Mouse (Mus musculus): ENCODE measurements around the gene D17Wsu92e.

D17Wsu92e gene

GRCm38 (mm10) chr17:27790976-27791375 lies 29.5 kb downstream of the D17Wsu92e start:
- DNase-seq (ENCODE audit: low spot score in 2 of 2) = no peak

- no peak for DNase-seq (ENCODE audit: low spot score in 2 of 2)
Measured at GRCm38 (mm10) chr17:27790015-27790414, 30.4 kb downstream of the D17Wsu92e start.

- DNase-seq (ENCODE audit: low spot score in 2 of 2) = no peak
Measured at GRCm38 (mm10) chr17:27788456-27789172, 31.8 kb downstream of the D17Wsu92e start.

GRCm38 (mm10) chr17:27783567-27783966 lies 36.9 kb downstream of the D17Wsu92e start:
- DNase-seq (ENCODE audit: low spot score in 2 of 2) = no peak

DNA sequence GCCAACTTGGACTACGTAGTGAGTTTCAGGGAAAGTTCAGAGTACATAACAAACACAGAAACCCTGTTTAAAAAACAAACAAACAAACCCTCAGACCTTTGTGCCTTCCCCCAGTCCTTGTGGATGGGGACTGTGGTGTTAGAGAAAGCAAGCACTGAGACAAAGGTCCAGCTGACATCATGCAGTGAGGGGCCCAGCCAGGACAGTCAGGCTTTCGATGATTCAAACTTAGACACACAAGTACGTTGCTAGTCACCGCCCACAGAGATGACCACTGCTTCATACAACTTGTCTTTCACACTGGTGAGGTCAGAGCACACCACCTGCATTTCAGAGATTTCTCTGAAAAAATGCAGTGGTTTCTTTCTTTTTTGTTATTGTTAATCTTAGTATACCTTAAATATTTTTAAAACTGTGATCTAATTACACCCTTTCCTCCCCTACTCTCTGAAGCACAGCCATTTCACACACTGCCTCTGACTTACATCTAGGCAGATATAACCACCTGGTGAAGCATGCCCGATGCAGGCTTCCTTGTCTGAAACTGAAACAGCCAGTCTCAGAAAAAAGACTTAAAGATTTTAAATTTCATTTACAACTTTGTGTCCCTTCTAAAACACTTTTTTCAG lies 39.3 kb downstream of the D17Wsu92e start:
- DNase-seq (ENCODE audit: low spot score in 2 of 2) = no peak

DNA sequence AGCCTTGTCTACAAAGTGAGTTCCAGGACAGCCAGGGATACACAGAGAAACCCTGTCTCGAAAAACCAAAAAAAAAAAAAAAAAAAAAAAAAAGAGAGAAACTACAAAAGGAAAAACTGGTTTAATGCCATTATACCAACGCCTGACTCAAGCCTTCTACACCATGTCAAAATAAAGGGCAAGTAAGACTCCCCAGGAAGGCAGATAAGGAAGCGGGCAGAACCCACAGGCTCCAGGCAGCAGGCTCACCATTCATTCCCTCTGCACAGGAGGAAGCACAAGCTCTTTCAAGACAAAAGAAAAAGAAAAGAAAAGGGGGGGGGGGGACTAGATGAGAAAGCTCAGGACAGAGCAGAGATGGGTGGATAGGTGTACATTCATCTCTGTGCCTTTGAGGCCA lies 40.7 kb downstream of the D17Wsu92e start:
- no peak for DNase-seq (ENCODE audit: low spot score in 2 of 2)

DNA sequence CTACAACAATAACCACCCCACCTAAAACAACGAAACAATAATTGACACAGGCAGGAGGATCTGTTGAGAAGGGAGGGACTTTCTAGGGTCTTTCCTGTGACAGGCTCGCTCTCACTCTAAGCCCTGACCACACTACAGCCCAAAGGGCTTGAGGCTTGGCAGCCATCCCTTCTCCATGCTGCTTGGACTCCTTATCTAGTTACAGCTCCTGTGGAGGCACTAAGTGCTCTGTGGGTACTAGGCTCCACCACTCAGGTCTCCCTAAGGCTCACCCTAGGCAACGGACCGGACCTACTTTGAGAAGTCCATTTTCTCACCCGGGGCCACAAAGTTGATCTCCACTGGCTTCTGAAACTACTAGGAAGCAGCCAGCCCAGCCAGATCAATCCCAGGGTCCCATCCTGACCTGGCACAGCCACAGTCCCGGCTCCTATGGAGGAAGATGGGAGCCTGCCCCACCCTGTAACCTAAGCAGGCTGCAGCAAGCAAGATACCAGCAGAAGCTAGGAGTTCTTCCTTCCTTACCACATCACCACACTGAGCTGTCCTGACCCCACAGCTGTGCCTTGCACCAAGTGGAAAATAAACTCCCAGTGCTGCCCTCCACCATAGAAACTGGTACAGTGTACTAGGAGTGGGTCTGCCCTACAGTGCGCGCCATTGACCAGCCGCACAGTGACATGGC lies 41.6 kb downstream of the D17Wsu92e start:
- DNase-seq (ENCODE audit: low spot score in 2 of 2) = no peak

DNA sequence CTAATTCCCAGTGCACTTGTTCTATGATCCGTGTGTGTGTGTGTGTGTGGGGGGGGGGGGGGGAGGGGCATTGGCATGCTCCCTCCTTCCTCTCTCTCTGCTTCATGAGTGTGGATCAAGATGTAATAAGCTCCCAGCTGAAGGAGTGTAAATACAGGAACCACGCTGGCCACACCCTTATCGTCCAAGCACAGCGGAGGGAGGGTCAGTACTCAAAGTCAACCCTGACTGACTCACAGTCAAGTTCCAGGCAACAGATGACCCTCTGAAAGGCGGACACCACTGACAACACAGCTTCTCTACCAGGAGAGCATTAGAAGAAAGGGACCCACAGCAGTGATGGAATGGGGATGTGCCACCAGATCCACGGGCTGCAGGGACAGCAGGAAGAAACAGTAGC lies 42.6 kb downstream of the D17Wsu92e start:
- no peak for DNase-seq (ENCODE audit: low spot score in 2 of 2)

- DNase-seq (ENCODE audit: low spot score in 2 of 2) = no peak
Measured at GRCm38 (mm10) chr17:27774198-27774597, 46.2 kb downstream of the D17Wsu92e start.

DNA sequence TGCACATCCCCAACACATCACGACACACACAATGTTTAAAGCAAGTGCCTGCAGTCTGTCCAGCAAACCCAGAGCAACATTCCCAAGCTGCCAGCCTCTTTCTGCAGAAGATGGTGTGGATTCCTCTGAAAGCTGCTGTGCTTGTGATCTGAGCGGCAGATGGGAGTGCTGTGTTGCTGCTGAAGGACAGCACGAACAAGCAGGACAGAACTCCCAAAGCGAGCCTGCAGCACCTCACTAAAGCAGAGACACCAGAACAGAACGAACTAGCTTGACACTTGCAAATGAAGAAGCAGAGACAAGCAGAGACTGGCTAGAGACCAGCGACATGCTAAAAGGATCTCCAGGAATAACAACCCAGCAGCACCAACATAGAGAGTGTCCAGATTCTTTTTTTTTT lies 48.8 kb downstream of the D17Wsu92e start:
- no peak for DNase-seq (ENCODE audit: low spot score in 2 of 2)

DNA sequence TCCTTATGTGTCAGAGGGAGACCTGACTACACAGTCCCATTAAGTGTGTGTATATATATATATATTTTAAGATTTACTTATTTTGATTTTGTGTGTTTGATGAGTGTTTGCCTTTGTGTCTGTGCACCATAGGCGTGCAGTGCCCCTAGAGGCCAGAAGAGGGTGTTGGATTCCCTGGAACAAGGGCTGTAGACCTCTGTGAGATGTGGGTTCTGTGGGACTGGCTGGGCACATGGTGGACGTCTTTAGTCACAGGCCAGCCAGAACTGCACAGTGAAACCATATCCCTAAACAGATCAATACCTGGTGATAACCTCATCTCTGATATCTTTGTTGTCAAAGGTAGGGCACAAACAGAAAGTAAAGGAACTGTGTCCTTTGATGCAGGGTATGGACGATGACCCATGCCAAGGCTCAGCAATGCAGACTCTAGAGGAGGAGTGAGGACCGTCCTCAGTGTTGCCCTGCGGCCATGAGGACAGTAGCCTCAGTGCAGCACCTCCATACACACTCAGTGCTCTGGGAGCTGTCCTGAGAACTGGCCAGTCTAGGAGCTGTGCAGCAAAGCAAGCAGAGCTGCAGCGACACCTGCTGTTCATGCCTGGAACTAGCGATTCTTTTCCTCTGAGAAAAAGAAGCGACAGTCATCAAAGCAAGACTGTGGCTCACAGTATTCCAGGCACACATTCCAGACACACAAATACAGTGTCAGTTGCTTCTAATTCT lies 51.5 kb downstream of the D17Wsu92e start:
- peak; percentile 30 to 52 for DNase-seq (ENCODE audit: low spot score in 2 of 2)

- DNase-seq (ENCODE audit: low spot score in 2 of 2) = no peak
Measured at GRCm38 (mm10) chr17:27767543-27767942, 52.9 kb downstream of the D17Wsu92e start.

DNA sequence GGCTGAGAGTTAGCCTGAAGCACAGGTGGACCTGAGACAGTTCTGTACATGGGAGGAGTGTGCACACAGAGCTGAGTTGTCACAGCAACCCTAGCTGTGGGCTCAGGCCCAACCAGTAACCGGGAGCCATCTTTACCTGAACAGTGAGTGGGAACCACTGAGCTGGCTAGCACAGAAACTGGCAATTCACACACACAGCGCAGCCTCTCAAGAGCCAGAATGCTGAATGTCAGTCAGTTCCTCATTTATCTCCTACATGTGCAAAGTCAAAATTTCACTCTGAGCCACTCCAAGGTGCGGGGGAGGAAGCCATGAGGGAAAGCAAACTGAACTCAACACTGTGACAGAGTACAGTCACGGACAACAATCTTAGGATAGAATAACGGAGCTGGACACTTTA lies 53.3 kb downstream of the D17Wsu92e start:
- DNase-seq (ENCODE audit: low spot score in 2 of 2) = no peak

- no peak for DNase-seq (ENCODE audit: low spot score in 2 of 2)
Measured at GRCm38 (mm10) chr17:27765066-27765465, 55.4 kb downstream of the D17Wsu92e start.

DNA sequence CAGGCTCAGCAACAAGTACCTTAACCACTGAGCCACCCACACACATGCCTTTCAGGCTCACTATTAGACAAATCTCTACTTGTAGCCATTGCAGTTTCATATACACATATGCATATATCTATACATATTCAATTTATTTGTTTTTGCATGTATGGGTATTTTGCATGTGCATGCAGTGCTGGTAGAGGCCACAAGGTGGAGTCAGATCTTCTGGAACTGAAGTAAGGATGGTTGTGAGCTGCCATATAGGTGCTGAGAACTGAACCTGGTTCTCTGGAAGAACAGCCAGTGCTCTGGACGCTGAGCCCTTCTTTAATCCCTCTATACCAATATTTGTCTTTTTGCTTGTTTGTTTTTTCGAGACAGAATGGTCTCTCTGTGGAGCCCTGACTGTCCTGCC lies 56.0 kb downstream of the D17Wsu92e start:
- DNase-seq (ENCODE audit: low spot score in 2 of 2) = no peak

DNA sequence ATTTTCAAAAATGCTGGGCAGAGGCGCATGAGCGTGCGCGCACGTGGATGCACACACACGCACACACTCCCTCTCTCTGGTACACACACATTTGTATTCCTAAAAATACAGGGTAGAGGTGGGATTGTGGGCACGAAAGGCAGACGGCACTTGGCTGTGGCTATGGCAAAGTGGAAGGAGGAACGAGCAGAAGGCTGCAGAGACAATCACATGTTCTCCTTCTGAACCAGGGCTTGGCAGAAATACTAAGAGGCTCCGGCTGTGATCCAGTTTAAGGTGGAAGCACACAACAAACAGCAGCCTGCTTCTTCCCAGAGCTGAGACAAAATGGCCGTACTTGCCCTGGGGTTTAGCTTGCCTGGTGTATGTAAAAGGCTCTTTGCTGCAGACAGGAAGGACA lies 57.6 kb downstream of the D17Wsu92e start:
- DNase-seq (ENCODE audit: low spot score in 2 of 2) = no peak

GRCm38 (mm10) chr17:27761639-27762336 lies 58.7 kb downstream of the D17Wsu92e start:
- peak in 1 of 2 experiments; percentile 22 for DNase-seq (ENCODE audit: low spot score in 2 of 2)

DNA sequence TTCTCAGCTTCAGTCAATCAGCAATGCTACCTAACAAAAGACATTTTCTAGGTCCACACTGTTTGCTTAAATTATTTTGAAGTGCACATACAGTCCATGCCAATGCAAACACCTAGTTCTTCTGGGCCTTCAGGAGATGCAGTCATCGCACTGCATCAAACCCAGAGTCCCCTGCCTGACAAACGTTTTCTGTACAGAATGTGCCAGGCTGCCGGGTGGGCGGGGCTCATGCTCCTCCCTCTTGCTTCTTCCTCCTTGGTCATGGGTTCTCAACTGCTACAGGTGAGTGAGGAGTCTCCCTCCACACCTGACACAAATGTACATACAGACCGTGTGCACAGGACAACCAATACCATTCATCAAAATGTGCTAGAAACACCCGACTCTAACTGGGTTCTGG lies 60.3 kb downstream of the D17Wsu92e start:
- no peak for DNase-seq (ENCODE audit: low spot score in 2 of 2)

DNA sequence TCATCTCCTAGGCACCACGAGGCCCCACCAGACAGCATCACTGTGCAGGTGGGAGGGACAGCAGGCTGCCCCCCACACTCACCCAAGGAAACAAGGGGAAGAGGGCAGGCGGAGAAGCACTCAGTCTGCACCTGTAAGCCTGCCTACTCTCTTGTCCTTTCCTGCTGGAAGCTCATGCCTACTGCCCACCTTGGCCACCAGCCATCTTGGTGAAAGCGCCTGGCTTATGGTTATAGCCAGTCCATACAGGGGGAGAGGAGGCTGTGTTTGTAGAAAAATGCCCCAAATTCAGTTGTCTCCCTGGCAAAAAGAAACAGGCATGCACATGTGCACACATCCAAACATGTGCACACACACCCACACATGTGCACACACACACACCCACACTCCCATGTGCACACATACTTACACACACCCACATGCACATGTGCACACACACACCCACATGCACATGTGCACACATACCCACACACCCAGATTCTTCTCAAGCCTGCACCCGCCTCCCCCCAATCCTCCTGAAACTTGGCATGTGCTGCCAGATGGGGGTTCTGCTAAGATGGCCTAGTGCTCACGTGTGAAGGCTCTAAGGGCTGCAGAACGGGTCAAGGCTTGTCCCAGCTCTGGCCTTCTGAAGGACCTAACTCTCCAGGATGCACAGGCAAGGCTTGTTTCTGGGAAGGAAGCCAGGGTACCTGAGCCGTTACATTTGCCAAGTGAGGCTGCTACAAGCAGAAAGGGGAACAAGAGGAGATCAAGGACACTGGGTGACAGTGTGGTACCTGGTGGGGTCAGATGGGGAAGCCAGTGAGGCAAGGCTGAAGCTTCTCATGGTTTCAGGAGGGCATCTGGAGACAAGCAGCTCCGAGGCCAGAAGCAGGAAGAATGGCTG lies 68.9 kb downstream of the D17Wsu92e start:
- no peak for DNase-seq (ENCODE audit: low spot score in 2 of 2)

- no peak for DNase-seq (ENCODE audit: low spot score in 2 of 2)
Measured at GRCm38 (mm10) chr17:27750451-27750942, 70.0 kb downstream of the D17Wsu92e start.
